Mouse (Mus musculus): ENCODE data around the gene Aifm2. TPM values are rescaled to one million over a fixed set of nuclear protein-coding genes. Genes with fewer than 3 reads are reported as not detected.

Aifm2 gene
- polyA plus RNA-seq, 1 experiment, result 16.1 TPM

- H3K4me3 ChIP-seq (ENCODE audit: insufficient read depth, low read length), result peak within 1 kb of the TSS; percentile 51
- no peaks in the 10 kb centered on the region for H3K4me1 ChIP-seq (ENCODE audit: control insufficient read depth, insufficient read depth, low read length)
- H3K27ac ChIP-seq (ENCODE audit: insufficient read depth, low read depth, low read length), result no peak within 1 kb of the TSS
- no peak for TF ChIP-seq POLR2A (IDR thresholded peaks at IDR 0.05; ENCODE audit: borderline replicate concordance, low read depth, low read length)
- no peak for TF ChIP-seq CTCF (IDR thresholded peaks at IDR 0.05; ENCODE audit: low read depth, low read length)
Measured at GRCm38 (mm10) chr10:61783621-61784251, 68.7 kb downstream of the Aifm2 start, which contains the start of gene H2afy2. Gene H2afy2, minus strand, starts transcription at chr10:61784147.

DNA sequence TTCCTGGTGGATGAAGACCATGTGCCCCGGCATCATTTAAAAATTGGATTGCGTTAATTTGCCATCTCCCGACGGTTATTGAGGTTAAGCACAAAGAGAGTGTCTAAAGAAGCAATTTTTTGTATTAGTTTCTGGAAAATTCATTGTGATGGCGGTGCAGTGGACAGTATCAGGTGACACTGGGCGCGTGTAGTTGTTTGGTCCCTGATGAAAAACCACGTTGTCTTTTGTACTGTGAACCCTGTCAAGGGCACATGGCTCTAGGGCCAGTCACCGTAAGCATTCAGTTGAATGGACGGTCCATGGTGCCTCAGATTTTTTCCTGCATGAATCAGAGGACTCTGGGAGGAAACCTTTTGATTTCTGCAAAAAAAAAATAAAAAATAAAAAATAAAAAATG is 69.4 kb downstream of the Aifm2 start:
- no peak overlapping the region for H3K27ac ChIP-seq (ENCODE audit: insufficient read depth, low read depth, low read length)
- no peak overlapping the region for H3K4me3 ChIP-seq (ENCODE audit: insufficient read depth, low read length)
- TF ChIP-seq POLR2A (IDR thresholded peaks at IDR 0.05; ENCODE audit: borderline replicate concordance, low read depth, low read length) (no peak), CTCF (IDR thresholded peaks at IDR 0.05; ENCODE audit: low read depth, low read length) (no peak)
- no peaks in the 10 kb centered on the region for H3K4me1 ChIP-seq (ENCODE audit: control insufficient read depth, insufficient read depth, low read length)

DNA sequence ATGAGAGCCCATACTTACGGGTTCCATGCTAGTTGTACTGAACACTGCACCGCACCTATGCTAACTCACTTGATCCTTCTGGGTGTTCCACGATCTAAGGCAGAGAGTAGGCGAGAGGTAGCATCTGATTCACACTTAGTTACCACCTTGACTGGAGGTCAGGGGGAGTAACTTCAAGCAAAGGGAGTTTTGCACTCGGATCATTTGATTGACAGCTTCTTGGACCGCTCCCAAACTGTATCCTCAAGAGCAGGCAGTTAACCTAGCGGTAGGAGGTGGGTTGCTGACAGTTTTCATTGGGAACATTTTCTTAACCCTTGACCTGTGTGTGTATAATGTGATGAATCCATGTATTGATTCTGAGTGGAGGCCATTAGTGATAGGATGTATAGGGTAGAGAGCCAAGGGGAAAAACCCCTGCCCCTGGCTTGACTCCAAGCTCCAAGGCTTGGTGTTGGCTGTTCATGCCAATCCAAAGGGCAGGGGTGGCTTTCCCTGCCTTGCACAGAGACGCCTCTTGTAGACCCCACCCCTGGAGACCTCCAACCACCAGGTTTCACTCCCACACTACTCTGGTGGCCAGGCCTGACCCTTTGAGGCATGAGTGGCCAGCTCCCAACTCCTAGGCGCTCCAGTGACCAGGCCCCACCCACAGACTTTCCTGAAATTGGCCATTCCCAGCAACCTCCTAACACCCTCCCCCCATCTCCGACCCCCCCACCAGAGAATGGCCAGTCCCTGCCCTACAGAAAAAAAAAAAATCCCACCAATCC is 72.7 kb downstream of the Aifm2 start:
- Histone ChIP-seq H3K4me3 (ENCODE audit: insufficient read depth, low read length) (no peak overlapping the region), H3K4me1 (ENCODE audit: control insufficient read depth, insufficient read depth, low read length) (no peaks in the 10 kb centered on the region), H3K27ac (ENCODE audit: insufficient read depth, low read depth, low read length) (no peak overlapping the region)
- no peak for TF ChIP-seq POLR2A (IDR thresholded peaks at IDR 0.05; ENCODE audit: borderline replicate concordance, low read depth, low read length)

GRCm38 (mm10) chr10:61788499-61788898 is 73.4 kb downstream of the Aifm2 start:
- Histone ChIP-seq H3K27ac (ENCODE audit: insufficient read depth, low read depth, low read length) (no peak overlapping the region), H3K4me3 (ENCODE audit: insufficient read depth, low read length) (no peak overlapping the region), H3K4me1 (ENCODE audit: control insufficient read depth, insufficient read depth, low read length) (no peaks in the 10 kb centered on the region)
- TF ChIP-seq CTCF (IDR thresholded peaks at IDR 0.05; ENCODE audit: low read depth, low read length), result no peak
- no peak for TF ChIP-seq POLR2A (IDR thresholded peaks at IDR 0.05; ENCODE audit: borderline replicate concordance, low read depth, low read length)

Other genes starting within 250 kb of the Aifm2 start
- 12.6 and 13.9 TPM in 2 replicates for gene Lrrc20, start 239.5 kb upstream of the Aifm2 start, polyA plus RNA-seq (2012; ENCODE audit: insufficient read depth, insufficient read length, missing spikeins)
- gene Npffr1, start 119.8 kb upstream of the Aifm2 start, polyA plus RNA-seq (2012; ENCODE audit: insufficient read depth, insufficient read length, missing spikeins), result not detected in 2 replicates
- 6.5 and 8.1 TPM in 2 replicates for gene Ppa1, start 66.7 kb upstream of the Aifm2 start, polyA plus RNA-seq (2012; ENCODE audit: insufficient read depth, insufficient read length, missing spikeins)
- 71.9 and 88.4 TPM in 2 replicates for gene Sar1a, start 35.0 kb upstream of the Aifm2 start, polyA plus RNA-seq (2012; ENCODE audit: insufficient read depth, insufficient read length, missing spikeins)
- 15.5 and 15.6 TPM in 2 replicates for gene Tysnd1, start 19.7 kb upstream of the Aifm2 start, polyA plus RNA-seq (2012; ENCODE audit: insufficient read depth, insufficient read length, missing spikeins)
- not detected in 2 replicates for gene H2afy2, start 68.9 kb downstream of the Aifm2 start, polyA plus RNA-seq (2012; ENCODE audit: insufficient read depth, insufficient read length, missing spikeins)